Mouse (Mus musculus) liver, adult (tissue): ENCODE data around the gene Agap3.

Experiments
- GATA4 ChIP-seq: IDR thresholded peaks from 2 replicates; pipeline ENCODE4 v1.6.1; 2014; ENCODE audit warnings: mild to moderate bottlenecking, low read length; ENCODE audit not compliant: insufficient replicate concordance

Gene Agap3

DNA sequence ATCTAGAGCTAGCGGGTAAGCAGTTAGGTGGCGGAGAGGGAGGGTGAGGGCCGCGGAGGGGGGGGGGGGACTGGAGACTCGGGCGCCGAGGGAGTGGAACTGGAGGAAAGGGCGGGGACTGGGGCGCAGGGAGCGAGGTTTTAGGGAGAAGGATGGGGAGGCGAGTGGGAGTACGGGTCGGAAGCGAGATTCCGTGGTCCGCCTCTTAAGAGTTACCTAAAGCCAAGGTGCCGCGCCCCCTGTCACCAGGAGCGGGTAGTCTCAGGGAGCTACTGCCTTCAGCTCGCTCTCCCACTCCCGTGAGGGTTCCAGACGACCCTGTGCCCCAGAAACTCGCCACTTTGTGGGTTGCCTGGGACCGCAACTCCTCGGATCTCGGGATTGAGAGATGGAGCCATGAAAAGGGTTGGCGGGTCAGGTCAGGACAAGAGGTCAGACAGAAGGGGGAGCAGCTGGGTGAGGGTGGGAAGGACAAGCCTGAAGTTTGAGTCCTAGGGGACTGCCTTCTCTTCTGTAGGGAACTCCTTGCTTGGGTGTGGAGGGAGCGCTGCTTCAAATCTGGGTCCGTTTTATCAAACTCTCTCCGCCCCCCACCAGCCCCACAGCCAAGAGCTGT, 26.4 kb upstream of the Agap3 start:
- TF ChIP-seq GATA4 = no peak

DNA sequence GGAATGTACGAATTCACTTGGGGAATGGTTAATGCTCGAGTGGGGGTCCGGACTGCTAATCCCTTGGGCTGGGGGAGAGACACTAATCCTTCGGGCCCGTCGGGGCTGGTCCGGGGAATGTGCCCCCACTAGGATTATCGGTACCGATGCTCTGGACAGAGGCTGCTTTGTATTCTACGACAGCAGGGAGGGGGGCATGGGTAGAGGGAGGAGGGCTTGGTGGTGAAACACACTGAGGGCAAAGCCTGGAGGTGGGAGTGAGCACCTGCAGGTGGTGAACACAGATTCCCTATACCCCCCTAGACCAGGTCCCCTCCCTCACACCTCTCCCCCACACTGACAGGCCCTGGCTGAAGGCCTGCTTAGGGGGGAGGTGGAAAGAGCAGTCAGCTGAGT, 25.9 kb upstream of the Agap3 start:
- TF ChIP-seq GATA4 = no peak

DNA sequence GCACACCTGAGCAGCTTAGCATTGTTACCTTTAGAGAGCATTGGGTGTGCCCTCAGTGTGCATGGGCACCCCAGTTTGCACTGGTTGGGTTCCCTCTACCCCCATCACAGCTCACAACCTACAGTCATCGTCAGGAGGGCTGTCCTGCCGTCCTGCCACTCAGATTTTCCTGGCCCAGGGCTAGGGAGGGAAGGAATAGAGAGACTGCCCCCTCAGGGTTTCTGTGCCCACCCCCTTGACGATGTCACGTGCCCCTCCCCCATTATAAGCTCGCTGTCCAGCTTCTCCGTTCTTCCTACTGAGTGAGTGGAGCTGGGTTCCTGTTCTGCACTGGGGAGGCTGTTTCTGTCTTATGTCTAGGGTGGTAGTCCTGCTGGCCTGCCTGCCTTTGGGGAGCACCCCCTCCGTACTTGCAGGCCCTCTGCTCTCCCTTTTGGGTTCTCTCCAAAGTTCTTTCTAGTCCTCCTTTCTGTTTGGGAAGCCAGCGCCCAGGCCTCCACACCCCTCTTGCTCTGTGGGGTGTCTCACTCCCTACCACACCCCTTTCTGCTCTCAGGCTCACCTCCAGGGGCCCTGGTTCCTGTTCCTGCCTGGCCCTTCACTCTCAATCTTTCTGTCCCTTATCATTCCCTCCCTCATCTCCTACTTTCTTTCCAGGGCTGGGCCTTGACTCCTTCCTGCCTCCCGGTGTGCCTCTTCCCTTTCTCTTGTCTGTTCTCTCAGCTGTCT, 25.3 kb upstream of the Agap3 start:
- no peak for TF ChIP-seq GATA4

GRCm38 (mm10) chr5:24427285-24427633, 24.7 kb upstream of the Agap3 start:
- no peak for TF ChIP-seq GATA4

- no peak for TF ChIP-seq GATA4
These were observed 24.0 kb upstream of the Agap3 start for GRCm38 (mm10) chr5:24427981-24428402.

GRCm38 (mm10) chr5:24428596-24428995, 23.4 kb upstream of the Agap3 start:
- TF ChIP-seq GATA4 = no peak

DNA sequence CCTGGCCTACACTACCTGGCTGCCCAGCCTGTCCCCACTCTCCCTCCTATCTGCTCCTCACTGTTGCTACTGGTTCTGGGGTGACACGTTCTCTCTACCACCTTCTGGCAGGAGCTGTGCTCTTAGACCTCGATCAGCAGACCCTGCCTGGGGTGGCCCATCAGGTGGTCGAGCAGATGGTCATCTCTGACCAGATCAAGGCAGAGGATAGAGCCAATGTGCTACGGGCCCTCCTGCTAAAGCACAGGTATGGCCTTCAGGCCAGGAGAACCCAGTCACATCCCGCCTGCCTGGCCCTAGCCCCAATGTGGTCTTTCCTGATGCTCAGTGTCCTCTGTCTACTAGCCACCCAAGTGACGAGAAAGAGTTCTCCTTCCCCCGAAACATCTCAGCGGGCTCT, 18.0 kb upstream of the Agap3 start:
- TF ChIP-seq GATA4 = no peak

GRCm38 (mm10) chr5:24441187-24441586, 10.8 kb upstream of the Agap3 start:
- TF ChIP-seq GATA4 = no peak

DNA sequence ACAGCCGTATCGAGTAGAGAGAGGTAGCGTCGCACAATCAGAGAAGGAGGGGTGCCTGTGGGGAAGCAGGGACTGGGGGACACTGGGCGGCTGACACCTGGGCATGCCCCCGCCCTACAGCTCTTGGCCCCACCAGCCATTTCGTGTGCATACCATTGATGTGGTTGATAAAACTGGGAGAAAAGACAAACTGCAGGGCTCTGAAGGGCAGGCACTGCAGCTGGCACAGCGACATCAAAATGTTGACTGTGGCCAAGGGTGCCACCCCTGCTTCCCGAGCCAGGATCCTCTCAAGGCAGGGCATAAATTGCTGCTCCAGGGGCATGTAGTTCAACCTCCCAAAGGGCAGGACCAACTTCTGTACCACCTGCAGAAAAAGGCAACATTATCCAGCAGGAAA, 9.9 kb upstream of the Agap3 start:
- no peak for TF ChIP-seq GATA4

- no peak for TF ChIP-seq GATA4
These were observed 8.8 kb upstream of the Agap3 start for GRCm38 (mm10) chr5:24443204-24443603.

GRCm38 (mm10) chr5:24443927-24444326, 8.1 kb upstream of the Agap3 start:
- TF ChIP-seq GATA4 = no peak

DNA sequence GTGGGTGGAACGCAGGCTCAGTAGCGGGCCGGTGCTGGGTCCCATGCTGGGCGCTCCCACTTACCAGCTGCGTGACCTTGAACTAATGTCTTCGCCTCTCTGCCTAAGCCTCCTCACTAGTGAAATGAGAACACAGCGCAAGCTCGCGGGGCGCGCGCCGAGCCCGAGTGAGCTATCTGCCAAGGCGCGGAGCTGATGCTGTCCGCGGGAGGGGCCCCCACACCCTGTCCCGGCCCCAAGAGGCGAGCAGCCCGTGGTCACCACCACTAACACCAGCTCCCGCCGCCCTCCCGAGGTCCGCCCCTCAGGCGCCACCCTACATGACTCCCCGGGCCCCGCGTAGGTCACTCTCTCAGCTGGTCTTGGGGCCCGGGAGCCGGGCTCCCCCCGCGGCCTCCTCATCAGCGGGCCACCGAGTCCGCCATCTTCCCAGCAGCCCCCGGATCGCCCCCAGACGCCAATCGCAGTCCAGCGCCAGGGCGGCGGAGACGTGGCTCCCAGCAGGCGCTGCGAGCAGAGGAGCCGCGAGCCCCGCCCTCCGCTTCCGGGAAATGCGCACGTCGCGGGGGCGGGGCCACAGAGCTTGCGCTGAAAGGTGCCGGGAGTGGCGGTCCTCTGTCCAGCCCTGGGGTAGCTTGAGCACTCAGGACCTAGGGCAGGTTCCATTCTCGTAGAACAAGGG, 7.1 kb upstream of the Agap3 start, which contains the start of gene Fastk:
TSS of gene Fastk (minus strand) at position 542 of the 682 bp plus-strand sequence.
- peak; percentile 25; the same call in 1 of the 2 replicates for TF ChIP-seq GATA4

DNA sequence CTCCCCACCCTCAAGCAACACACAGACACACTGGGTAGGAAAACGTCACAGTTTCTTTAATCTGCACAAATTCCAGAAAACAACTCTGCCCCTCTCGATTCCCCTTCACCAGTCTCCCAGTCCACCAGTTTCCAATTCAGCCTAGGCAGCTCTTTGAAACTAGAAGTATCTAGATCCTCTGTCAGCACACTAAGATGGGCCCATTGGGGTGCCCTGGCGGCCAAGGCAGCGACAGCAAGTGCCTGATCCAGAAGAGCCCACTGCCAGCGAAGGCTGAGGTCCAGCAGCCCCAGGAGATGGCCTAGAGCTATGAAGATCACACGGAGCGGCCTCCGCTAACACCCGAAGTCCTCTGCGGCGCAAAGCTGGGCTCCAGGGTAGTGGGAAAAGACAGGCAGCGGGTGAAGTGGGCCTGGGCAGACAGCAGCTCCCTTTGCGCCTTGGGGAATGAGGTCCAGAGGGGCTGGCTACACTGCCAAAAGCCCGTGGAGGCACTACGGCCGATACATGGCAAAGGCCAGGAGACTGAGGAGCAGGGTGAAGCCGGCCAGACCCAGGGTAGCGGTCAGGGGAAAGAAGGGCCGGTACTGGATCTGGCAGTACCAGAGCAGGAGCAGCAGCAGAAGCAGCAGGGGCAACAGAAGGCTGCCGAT, 6.4 kb upstream of the Agap3 start:
- TF ChIP-seq GATA4 = no peak

DNA sequence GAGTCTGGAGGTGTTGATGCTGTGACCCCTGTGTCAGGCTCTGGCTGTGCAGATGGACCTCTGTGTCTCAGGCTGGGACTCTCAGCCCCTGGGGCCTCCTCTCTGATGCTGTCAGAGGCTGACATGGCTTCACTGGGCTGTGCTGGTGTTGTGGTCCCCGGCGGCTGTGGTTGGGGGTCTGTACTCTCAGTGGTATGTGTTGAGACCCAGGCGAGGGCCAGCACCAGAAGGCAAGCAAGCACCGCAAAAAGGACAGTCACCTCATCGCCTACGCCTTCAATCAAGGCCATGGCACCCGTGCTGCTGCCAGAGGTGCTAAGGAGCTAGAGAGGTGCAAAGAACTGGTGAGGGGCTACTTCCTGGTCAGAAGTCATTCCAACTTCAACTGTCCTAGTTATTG, 5.3 kb upstream of the Agap3 start:
- TF ChIP-seq GATA4 = no peak

DNA sequence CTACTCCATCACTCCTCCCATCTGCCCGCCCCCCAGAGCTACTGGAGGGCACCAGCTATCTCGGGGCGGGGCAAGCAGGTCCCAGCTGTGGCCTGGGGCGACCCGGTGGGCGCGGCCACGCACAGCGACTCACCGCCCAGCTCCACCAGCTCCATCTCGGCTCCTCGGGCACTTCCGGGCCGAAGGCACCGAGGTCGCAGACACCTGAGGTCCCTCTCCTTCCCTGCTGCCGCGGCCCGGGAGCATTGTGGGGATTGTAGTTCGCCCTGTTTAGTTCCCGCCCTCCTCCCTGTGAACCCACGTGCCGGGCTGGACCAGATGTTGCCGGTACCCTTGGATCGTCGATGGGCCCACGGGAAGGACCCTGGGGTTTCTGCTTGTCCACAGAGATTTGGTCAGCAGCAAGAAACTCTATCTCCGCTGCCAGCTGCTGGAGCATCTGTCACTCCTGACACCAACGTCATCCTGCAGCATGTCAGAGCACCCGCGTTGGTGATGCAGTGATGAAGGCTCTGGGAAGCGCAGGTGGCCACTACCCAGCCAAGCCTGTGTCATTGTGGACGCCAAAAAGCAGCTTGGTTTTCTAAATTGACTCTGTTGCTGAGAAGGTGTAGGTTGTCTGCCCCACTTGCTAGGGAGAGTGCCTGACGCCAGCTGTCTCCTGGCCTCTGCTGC, 4.2 kb upstream of the Agap3 start, which contains the start of gene Tmub1:
TSS of gene Tmub1 (minus strand) at position 231 of the 675 bp plus-strand sequence.
- peak; percentile 70; the same call in 1 of the 2 replicates for TF ChIP-seq GATA4
